Mouse (Mus musculus): Measurements from ENCODE around the gene Acyp1. TPM values are rescaled to one million over a fixed set of nuclear protein-coding genes. Genes with fewer than 3 reads are reported as not detected.
A peak's percentile ranks its signal among the peaks of the same experiment; 100 is the strongest.

Gene Acyp1
- polyA plus RNA-seq, 1 experiment from 2014 or later = 52.6 TPM

- Histone ChIP-seq H3K36me3 (no peaks in the 10 kb centered on the region; the same call in 1 of the 2 replicates), H3K9me3 (no peaks in the 10 kb centered on the region), H3K4me2 (no peak overlapping the region), H3K4me1 (peaks cover 9% of the 10 kb centered on the region; the same call in 1 of the 2 replicates), H3K4me3 (replicated peaks) (no peak overlapping the region), H3K27ac (peak overlapping the region; percentile 42), H3K9ac (no peak overlapping the region), H3K27me3 (replicated peaks) (no peaks in the 10 kb centered on the region)
- peak; percentile 54; the same call in 1 of the 2 replicates for ATAC-seq (ENCODE audit: insufficient read depth, low FRiP score, low read depth)
- 39% methylated on average over 7 of the region's 7 CpGs for WGBS
Observed at GRCm38 (mm10) chr12:85264940-85265339, 23.3 kb downstream of the Acyp1 start.

GRCm38 (mm10) chr12:85264531-85264930 is 23.7 kb downstream of the Acyp1 start:
- Histone ChIP-seq H3K36me3 (no peaks in the 10 kb centered on the region; the same call in 1 of the 2 replicates), H3K4me2 (no peak overlapping the region), H3K27me3 (replicated peaks) (no peaks in the 10 kb centered on the region), H3K9me3 (no peaks in the 10 kb centered on the region), H3K9ac (no peak overlapping the region), H3K27ac (peak overlapping the region; percentile 77), H3K4me3 (replicated peaks) (no peak overlapping the region), H3K4me1 (peaks cover 9% of the 10 kb centered on the region; the same call in 1 of the 2 replicates)
- WGBS = 52% methylated on average over 8 of the region's 8 CpGs
- peak; percentile 44; the same call in 1 of the 2 replicates for ATAC-seq (ENCODE audit: insufficient read depth, low FRiP score, low read depth)

- H3K27me3 ChIP-seq (replicated peaks) = no peaks in the 10 kb centered on the region
- no peak overlapping the region for H3K4me3 ChIP-seq (replicated peaks)
- H3K9me3 ChIP-seq = no peaks in the 10 kb centered on the region
- peak overlapping the region; percentile 74 for H3K27ac ChIP-seq
- WGBS = 56% methylated on average over 5 of the region's 5 CpGs
- H3K36me3 ChIP-seq = no peaks in the 10 kb centered on the region; the same call in 1 of the 2 replicates
- no peak for ATAC-seq (ENCODE audit: insufficient read depth, low FRiP score, low read depth)
- no peak overlapping the region for H3K9ac ChIP-seq
- no peak overlapping the region for H3K4me2 ChIP-seq
- H3K4me1 ChIP-seq = peaks cover 9% of the 10 kb centered on the region; the same call in 1 of the 2 replicates
Observed at GRCm38 (mm10) chr12:85263190-85263589, 25.0 kb downstream of the Acyp1 start.

- H3K9me3 ChIP-seq = no peaks in the 10 kb centered on the region
- H3K27me3 ChIP-seq (replicated peaks) = no peaks in the 10 kb centered on the region
- peak; percentile 80 for ATAC-seq (ENCODE audit: insufficient read depth, low FRiP score, low read depth)
- WGBS = 39% methylated on average over 10 of the region's 10 CpGs
- peaks cover 9% of the 10 kb centered on the region; the same call in 1 of the 2 replicates for H3K4me1 ChIP-seq
- no peaks in the 10 kb centered on the region; the same call in 1 of the 2 replicates for H3K36me3 ChIP-seq
- H3K9ac ChIP-seq = no peak overlapping the region
- H3K4me3 ChIP-seq (replicated peaks) = no peak overlapping the region
- H3K27ac ChIP-seq = peak overlapping the region; percentile 74; the same call in 1 of the 2 replicates
- H3K4me2 ChIP-seq = no peak overlapping the region
Observed at GRCm38 (mm10) chr12:85262489-85262888, 25.7 kb downstream of the Acyp1 start.

- Histone ChIP-seq H3K4me2 (no peak overlapping the region), H3K9me3 (no peaks in the 10 kb centered on the region), H3K4me3 (replicated peaks) (no peak overlapping the region), H3K4me1 (0 out of 2 replicates have a peak, but pooled peaks cover 5% of the 10 kb centered on the region), H3K36me3 (no peaks in the 10 kb centered on the region; the same call in 1 of the 2 replicates), H3K27ac (no peak overlapping the region), H3K27me3 (replicated peaks) (no peaks in the 10 kb centered on the region), H3K9ac (no peak overlapping the region)
- 72% methylated on average over 7 of the region's 7 CpGs for WGBS
- ATAC-seq (ENCODE audit: insufficient read depth, low FRiP score, low read depth) = no peak
Observed at GRCm38 (mm10) chr12:85257008-85257639, 31.1 kb downstream of the Acyp1 start.

- Histone ChIP-seq H3K36me3 (no peaks in the 10 kb centered on the region; the same call in 1 of the 2 replicates), H3K9me3 (no peaks in the 10 kb centered on the region), H3K9ac (no peak overlapping the region), H3K4me2 (no peak overlapping the region), H3K4me3 (replicated peaks) (no peak overlapping the region), H3K27ac (0 out of 2 replicates have a peak overlapping the region, but pooled peaks have one; percentile 12), H3K27me3 (replicated peaks) (no peaks in the 10 kb centered on the region), H3K4me1 (0 out of 2 replicates have a peak, but pooled peaks cover 5% of the 10 kb centered on the region)
- no peak for ATAC-seq (ENCODE audit: insufficient read depth, low FRiP score, low read depth)
- WGBS = 61% methylated on average over 7 of the region's 7 CpGs
Observed at GRCm38 (mm10) chr12:85256074-85256751, 32.0 kb downstream of the Acyp1 start.

- Histone ChIP-seq H3K36me3 (0 out of 2 replicates have a peak, but pooled peaks cover 4% of the 10 kb centered on the region), H3K4me1 (0 out of 2 replicates have a peak, but pooled peaks cover 5% of the 10 kb centered on the region), H3K27ac (no peak overlapping the region), H3K4me2 (no peak overlapping the region), H3K4me3 (replicated peaks) (no peak overlapping the region), H3K9me3 (no peaks in the 10 kb centered on the region), H3K27me3 (replicated peaks) (no peaks in the 10 kb centered on the region), H3K9ac (no peak overlapping the region)
- ATAC-seq (ENCODE audit: insufficient read depth, low FRiP score, low read depth) = no peak
- WGBS = 81% methylated on average over 3 of the region's 3 CpGs
Observed at GRCm38 (mm10) chr12:85252083-85252482, 36.2 kb downstream of the Acyp1 start.

GRCm38 (mm10) chr12:85237553-85237952 is 50.7 kb downstream of the Acyp1 start:
- no peaks in the 10 kb centered on the region for H3K27me3 ChIP-seq (replicated peaks)
- H3K36me3 ChIP-seq = no peaks in the 10 kb centered on the region
- H3K9me3 ChIP-seq = no peaks in the 10 kb centered on the region
- no peak overlapping the region for H3K4me2 ChIP-seq
- H3K4me3 ChIP-seq (replicated peaks) = no peak overlapping the region
- WGBS = 93% methylated on average over 5 of the region's 5 CpGs
- H3K4me1 ChIP-seq = no peaks in the 10 kb centered on the region
- no peak overlapping the region for H3K9ac ChIP-seq
- H3K27ac ChIP-seq = no peak overlapping the region
- no peak for ATAC-seq (ENCODE audit: insufficient read depth, low FRiP score, low read depth)

GRCm38 (mm10) chr12:85233376-85234358 is 54.6 kb downstream of the Acyp1 start:
- no peak for ATAC-seq (ENCODE audit: insufficient read depth, low FRiP score, low read depth)
- H3K4me2 ChIP-seq = no peak overlapping the region
- no peak overlapping the region for H3K27ac ChIP-seq
- H3K4me3 ChIP-seq (replicated peaks) = no peak overlapping the region
- 74% methylated on average over 21 of the region's 21 CpGs for WGBS
- H3K4me1 ChIP-seq = no peaks in the 10 kb centered on the region
- H3K9ac ChIP-seq = no peak overlapping the region
- H3K27me3 ChIP-seq (replicated peaks) = no peaks in the 10 kb centered on the region
- no peaks in the 10 kb centered on the region for H3K9me3 ChIP-seq
- H3K36me3 ChIP-seq = no peaks in the 10 kb centered on the region

GRCm38 (mm10) chr12:85227876-85228599 is 60.2 kb downstream of the Acyp1 start:
- no peaks in the 10 kb centered on the region for H3K27me3 ChIP-seq (replicated peaks)
- H3K4me2 ChIP-seq = no peak overlapping the region
- no peak overlapping the region for H3K9ac ChIP-seq
- H3K36me3 ChIP-seq = peaks cover 26% of the 10 kb centered on the region
- 64% methylated on average over 15 of the region's 15 CpGs for WGBS
- H3K4me1 ChIP-seq = peaks cover 4% of the 10 kb centered on the region; the same call in 1 of the 2 replicates
- no peak overlapping the region for H3K27ac ChIP-seq
- no peak for ATAC-seq (ENCODE audit: insufficient read depth, low FRiP score, low read depth)
- H3K4me3 ChIP-seq (replicated peaks) = no peak overlapping the region
- H3K9me3 ChIP-seq = no peaks in the 10 kb centered on the region

- no peak overlapping the region for H3K9ac ChIP-seq
- H3K9me3 ChIP-seq = no peaks in the 10 kb centered on the region
- peaks cover 33% of the 10 kb centered on the region for H3K36me3 ChIP-seq
- no peak overlapping the region for H3K27ac ChIP-seq
- H3K4me3 ChIP-seq (replicated peaks) = no peak overlapping the region
- H3K4me1 ChIP-seq = peaks cover 4% of the 10 kb centered on the region; the same call in 1 of the 2 replicates
- H3K4me2 ChIP-seq = no peak overlapping the region
- ATAC-seq (ENCODE audit: insufficient read depth, low FRiP score, low read depth) = no peak
- WGBS = 41% methylated on average over 7 of the region's 7 CpGs
- H3K27me3 ChIP-seq (replicated peaks) = no peaks in the 10 kb centered on the region
Observed at GRCm38 (mm10) chr12:85227227-85227626, 61.0 kb downstream of the Acyp1 start.
